Mouse (Mus musculus) induced T-regulatory cell, adult 2 months (primary cell): ENCODE data around the gene Capn6.

Source experiments
- DNase-seq: peaks from one replicate; pipeline ENCODE4 v3.0.0-alpha.2; 2012; ENCODE audit warnings: low read depth

Gene Capn6

DNA sequence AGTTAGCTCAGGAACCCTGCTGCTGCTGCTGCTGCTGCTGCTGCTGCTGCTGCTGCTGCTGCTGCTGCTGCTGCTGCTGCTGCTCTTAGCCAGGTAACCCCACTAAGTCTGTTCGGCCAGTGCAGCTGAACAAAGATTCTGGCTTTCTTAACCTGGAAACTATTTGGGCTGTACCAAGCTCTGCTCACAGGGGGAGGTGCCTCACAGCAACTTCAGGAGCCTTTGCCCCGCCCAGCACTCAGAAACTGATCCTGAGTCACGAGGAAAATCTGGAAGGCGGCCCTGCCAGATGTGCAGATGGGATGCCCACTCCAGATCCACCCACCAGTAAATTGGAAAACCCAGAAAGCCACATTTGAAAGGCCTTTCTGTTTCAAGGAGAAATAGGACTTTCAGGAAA, at the start of gene Capn6:
Capn6 (minus strand) TSS at position 203 of the 400 bp plus-strand sequence.
- DNase-seq = no peak

DNA sequence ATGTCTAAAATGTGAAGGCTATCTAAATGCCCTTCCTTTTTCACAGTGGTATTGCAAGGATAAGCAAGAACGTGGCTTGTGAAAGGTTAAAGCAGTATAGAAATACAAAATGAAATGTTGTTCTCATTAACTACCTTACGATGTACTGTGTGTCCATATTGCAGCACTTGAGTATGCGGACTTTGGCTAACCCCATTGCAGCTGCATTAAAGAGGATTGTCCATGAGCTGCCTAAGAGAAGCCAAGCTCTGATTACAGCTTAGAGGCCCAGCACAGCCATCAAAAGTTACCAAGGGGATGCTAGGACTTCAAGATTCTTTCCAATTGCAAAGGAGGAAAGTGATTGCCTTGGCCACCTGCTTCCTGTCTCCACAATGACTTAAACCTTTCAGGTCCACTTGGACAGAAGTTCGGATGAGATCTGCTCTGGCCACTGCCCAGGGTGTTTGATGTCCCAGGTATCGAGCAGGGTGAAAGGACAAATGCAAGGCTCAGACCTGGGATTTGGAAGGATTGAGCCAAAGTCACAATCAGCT, 40.0 kb upstream of the Capn6 start:
- no peak for DNase-seq

DNA sequence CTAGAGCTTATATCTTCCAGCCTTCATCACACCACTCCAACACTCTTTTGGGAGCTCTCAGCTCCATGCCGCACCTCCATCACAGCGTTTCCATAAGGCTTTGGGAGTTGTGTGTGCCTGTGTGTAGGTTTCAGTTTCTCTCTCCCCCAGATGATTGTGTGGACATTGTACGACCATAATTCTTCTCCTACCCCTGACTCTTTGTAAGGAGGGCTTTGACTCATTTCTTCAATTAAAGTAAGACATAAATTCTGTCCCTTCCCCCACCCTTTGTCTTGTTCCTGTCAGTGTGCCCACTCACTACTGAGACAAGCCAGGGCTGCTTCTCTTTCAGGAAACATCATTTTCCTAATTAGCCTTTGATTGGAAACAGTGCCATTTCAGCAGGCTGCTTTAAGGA, 24.1 kb upstream of the Capn6 start:
- DNase-seq = no peak

DNA sequence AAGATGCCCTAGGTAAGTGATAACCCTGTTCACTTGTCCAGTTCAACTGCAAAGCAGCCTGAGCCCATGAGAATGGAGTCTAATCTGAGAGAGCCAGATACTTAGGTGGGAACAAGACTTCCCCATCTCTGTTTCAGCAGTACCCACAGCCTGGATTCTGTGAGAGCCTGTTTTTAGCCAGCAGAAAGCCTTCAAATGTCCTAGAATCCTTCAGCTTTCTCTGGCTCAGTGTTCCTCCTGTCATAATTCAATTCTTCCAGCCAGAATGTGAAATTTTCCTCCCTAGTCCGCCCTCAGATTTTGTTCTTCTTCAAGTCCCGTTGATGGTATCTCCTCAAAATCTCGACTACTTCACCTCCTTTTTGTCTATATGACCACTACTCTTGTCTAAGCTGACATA, 22.8 kb upstream of the Capn6 start:
- DNase-seq = no peak

DNA sequence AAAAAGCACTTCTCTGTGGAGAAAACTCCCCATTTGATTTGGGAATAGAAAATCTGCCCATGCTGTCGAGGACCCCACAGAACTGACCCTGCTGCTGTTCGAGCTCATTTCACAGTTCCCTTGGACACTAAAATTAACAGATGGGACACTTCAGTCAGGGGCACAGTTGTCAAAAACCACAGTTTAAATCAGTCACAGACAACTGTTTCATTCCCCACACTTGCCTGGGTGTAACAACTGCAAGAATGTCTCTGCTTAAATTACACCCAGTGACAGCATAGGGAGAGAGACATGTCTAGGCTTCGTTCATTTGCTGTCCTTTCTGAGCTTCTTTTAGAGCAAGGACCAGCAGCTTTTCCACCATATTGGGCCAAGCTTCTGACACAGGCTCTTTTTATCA, 19.4 kb upstream of the Capn6 start:
- DNase-seq = no peak

DNA sequence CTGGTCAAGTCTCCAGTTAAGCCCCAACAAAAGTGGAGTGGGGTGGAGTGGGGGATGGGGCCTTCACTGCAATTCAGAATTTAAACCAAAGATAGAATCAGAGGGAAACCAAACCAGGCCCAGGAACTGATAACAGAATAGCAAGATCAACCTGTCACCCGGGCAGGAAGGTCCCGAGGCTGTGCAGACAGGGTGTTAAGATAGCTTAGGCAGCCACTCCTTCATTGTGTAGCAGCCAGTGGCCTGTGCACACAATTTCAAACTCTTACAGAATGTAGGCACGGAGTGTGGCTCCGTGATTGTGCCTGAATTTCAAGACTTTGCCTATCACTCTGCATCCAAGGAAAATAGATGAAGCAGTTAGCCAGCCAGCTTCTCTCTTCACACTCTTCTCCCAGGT, 693 bp downstream of the Capn6 start:
- no peak for DNase-seq

DNA sequence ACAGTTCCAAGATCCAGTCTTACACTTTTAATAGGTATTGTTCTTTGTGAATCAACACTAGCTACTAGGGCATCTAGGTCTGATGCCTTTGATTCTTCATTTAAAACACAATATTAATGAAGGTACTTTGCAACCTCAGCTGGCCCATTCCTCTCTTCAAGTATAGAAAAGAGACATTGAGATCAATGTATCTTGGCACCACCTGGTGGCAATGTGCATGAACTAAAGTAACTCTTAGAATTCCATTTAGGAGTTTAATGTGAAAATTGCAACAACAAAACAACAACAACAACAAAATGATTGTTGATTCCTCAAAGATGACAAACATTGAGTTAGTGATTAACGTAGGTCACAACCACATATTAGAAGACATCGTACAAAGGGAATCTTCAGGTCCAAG, 8.3 kb downstream of the Capn6 start:
- DNase-seq = no peak

DNA sequence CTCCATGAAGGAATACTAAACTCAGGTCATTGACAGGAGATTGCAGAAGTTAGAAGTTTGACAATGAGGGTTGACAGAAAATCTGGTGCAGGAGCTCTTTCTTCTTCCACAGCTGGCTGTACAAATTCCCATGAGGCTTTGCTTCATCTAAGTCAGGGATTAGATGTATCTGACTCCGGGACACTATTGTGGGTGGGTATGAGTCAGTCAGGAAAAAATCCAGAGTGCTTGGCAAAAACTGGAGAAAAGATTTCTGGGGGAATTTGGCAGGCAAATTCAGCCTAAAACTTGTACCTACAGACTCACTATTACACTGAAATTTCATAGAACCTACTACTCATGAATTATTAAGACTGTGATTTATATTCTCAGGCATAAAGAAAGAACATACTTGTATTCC, 11.3 kb downstream of the Capn6 start:
- no peak for DNase-seq

DNA sequence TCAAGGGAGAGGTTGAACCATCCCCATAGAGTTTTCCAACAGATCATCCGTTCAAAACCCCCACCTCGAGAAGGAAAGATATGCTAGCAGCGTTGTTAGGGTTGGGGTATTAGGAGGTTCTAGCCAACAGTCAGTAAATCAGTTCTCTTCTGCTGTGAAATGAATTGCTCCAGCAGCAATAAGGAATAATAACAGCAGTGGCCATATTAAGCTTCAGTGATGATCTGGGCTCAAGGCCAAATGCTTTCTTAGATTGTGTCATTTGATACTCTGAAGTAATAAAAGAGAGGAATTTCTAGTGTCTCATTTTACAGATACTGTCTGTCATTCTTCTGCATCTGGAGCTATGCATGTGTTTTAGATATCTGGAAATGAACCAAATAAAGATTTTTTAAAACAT, 64.7 kb downstream of the Capn6 start:
- DNase-seq = no peak
